Mouse (Mus musculus) liver, embryonic 14.5 days (tissue): ENCODE data around the gene Olfr1269.

Experiments
- CTCF ChIP-seq: IDR thresholded peaks from 2 replicates; pipeline ENCODE4 v1.5.1; 2016; ENCODE audit warnings: antibody characterized with exemption, low read depth, control low read depth
- EP300 ChIP-seq: IDR thresholded peaks from 2 replicates; pipeline ENCODE4 v1.6.1; 2016; ENCODE audit warnings: antibody characterized with exemption, low read depth

GRCm38 (mm10) chr2:90142196-90142595, 21.0 kb upstream of the Olfr1269 start, which contains the start of gene Olfr32:
- TF ChIP-seq CTCF (no peak), EP300 (no peak)
